Mouse (Mus musculus): Measurements from ENCODE around the gene Tbxa2r. TPM values are rescaled to one million over a fixed set of nuclear protein-coding genes. Genes with fewer than 3 reads are reported as not detected.

The Tbxa2r gene
- 10.9 and 12.5 TPM in 2 replicates for polyA plus RNA-seq (2012; rRNA removed; ENCODE audit: low replicate concordance)

DNA sequence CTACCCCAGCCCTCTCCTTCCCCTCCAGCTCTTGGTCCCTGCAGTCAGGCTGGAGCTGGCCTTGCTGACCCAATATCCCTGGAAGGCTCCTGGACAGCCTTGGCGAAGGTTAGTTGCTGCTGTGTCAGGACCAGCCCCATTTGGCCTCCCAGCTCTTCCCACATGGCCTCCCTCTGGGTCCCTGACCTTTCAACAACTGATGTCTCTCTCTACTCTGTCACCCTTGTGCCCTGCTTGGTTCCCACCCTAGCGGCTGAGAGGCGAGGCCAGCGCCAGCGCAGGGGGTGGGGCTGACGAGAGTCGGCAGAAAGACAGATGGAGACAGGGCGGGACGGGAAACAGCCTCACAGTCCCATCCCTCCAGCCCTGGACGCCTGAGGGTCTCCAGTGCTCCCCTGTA is at the start of gene Tbxa2r:
Gene Tbxa2r (plus strand): TSS at position 346 of the 400 bp plus-strand sequence.

DNA sequence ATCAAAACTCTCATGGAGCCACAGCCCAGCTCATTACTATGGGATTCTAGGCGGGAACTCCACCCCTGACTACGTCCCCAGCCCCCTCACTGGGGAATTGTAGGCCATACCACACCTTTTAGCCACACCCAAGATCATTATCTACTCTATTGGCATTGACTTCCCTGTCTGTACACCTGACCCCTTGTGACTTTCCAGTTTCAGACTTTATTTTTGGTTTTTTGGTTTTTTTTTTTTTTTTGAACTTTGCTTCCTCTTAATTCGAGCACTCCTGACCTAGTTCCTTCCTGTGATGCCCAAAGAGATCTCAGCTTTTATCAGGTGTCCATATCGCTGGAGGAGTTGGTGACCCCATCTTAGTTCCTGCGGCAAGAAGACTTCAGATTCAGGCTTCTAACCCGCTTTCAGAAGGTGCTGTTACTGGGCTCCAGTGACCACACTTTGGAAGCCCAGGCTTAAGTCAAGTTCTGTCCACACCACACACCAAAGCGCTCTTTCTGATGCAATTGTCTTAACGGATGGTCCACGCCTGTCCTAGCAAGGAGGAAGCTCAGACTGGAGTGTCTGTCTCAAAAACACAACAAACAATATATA is 36.9 kb upstream of the Tbxa2r start, which contains the start of gene Tjp3:
Gene Tjp3 (minus strand): TSS at position 71 of the 594 bp plus-strand sequence.

DNA sequence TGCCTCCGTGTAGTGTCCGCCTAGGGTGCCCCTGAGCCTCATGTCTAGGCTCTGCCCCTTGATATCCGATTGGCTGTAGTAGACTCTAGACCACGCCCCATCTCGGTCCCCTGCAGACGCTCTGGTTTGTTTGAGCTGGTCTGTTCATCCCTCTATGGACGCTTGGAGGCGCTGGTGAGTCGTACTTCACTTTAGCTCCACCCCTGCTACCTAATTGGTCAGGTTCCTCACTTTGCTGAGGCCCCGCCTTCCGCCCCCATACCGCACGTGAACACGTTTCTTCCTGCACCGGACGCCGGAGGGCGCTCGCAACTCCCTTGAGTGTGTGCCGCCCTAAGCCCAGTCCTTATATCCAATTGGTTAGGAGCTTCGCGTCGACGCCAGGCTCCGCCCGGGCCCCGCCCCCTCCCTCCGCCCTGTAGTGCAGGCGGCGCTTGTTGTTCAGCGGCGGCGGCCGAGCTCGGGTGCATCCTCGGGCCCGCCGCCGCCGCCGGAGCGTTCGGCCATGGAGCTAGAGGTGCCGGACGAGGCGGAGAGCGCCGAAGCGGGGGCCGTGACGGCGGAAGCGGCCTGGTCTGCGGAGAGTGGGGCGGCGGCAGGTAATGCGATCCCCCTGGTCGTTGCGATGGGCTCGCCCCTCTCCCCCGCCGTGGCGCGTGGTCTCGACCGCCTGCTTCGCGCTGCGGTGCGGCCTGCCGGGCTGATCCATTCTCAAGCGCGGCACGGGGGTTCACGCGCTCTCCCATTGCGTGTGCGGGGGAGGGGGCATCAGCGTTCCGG is 35.8 kb upstream of the Tbxa2r start, which contains the start of gene Pip5k1c:
Gene Pip5k1c (plus strand): TSS at position 410 of the 780 bp plus-strand sequence.

DNA sequence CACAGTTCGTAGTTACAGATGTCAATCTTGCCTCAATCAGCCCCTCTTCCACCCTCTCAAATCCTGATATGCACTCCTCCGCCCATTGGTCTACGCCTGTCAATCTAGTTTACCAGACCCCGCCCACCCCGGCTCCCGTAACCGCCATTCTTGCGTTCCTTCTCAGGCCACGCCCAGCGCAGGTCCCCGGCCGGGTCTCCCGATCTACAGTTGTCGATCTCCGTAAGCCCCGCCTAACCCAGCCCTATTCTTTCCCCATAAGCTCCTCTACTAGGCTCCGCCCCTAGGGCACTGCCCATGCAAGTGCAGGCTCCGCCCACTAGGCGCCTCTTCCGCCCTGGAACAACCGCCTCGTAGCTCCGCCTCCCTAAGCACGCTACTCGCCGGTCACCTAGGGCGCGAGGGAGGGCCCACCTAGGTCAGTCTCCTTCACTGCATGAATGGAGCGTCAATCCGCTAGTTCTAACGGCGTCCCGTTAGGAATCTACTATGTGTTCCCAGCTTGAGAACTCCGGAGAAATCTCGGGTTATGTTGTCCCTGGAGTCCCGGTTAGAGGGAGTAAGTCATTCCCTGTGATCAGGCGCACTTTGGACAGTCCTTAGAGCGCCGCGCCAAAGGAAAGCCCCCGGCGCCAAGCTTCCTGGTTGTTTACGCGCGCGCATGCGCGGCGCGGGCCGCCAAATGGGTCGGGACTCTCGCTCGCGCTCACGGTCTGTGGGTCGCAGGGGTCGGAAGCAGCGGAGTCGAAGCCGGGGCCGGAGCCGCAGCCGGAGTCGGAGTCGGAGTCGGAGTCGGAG is 7.8 kb upstream of the Tbxa2r start, which contains the start of gene Cactin:
Gene Cactin (plus strand): TSS at position 554 of the 798 bp plus-strand sequence.

DNA sequence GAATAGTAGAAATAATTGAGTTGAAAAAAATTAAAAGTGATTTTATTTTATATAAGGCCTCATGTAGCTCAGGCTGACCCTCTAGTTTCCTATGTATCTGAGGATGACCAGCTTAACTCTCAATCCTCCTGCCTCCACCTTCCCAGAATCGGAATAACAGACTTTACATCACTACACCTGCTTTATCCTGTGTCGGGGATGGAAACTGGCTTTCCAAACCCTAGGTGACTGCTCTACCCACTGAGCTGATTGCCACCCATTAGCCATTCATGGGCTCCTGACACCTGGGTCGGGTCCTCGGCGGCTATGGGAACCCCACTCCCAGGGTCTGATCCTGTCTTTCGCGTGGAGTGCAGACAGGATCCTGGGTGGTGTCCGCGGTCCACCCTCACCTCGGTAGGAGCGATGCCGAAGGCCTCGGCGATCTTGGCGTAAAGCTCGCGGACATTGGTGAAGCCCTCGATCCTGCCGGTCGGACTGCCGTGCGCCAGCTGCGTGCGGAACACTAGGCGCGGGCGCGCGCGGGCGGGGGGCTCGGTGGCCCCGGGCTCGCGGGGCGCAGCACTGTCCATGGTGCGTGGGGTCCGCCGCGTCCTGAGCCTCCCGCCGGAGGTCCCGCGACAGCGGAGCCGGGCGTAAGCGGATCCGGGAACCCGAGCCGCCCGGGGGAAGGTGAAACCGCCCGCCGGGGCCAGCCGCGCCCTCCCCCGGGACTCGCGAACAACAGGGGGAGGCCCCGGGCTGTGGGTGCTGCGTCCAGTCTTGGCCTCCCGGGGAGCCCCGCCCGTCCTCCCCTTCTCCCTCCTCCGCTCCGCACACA is 14.4 kb downstream of the Tbxa2r start, which contains the start of gene Gipc3:
Gene Gipc3 (minus strand): TSS at position 581 of the 820 bp plus-strand sequence.

DNA sequence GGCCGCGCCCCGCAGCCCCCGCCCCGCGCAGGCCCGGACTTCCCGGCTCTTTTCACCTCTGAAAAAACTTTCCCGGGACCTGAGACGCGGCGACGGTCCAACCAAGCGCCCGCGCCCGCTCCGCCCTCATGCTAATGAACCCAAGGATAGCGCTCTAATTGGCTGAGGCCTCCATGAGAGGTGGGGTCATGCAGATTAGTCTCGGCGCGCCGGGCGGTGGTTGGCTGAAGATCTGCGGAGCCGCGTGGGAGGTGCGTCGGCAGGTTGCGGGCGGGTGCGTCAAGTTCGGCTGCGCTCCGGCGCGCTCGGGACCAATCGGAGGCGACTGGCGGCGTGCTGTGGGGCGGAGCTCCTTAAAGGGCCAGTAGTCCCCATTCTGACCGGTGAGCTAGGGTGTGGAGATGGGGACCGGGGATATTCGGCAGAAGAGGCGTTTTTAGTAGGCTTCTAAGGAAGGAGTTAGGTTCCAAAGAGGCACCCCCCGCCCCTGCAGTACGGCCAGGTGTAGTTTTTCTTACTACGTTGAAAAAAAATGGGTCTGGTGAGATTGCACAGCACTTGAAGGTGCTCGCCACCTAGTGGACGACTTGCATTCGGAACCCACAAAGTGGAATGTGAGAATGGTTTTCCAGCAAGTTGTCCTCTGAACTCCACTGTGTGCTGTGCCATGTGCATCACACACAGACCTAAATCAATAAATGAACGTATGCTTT is 22.0 kb downstream of the Tbxa2r start, which contains the start of gene Hmg20b:
Gene Hmg20b (minus strand): TSS at position 130 of the 713 bp plus-strand sequence.

DNA sequence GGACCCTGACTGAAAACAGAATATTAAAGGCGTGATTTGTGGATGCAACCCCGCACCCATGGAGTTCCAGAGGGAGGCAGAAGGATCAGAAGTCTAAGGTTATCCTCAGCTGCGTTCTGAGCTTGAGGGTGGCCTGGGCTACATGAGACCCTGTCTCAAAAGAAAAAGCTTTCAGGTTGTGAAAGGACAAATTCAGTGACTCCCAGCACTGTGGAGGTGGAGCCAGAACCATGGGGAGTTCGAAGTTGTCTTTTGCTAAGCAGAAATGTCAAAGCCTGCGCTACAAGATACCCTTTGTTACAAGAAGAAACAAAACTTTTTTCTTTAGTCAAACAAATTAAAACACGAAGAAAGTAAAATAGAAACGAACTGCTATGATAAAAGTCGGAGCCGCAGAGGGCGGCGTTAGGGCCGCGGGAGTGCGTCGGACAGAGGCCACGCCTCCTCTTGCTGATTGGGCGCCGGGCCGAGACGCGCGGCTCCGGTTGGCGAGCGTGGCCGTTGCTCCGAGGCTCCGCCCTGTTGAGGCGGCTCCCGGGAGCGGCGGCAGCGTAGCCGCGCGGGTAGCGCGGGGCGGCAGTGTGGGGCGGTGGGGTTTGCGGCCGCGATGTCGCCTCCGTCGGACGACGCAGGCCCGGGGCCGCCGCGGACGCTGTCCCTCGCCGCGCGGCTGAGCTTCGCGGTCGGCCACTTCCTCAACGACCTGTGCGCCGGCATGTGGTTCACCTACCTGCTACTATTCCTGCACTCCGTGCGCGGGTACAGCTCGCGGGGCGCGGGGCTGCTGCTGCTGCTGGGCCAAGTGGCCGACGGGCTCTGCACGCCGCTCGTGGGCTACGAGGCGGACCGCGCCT is 28.7 kb downstream of the Tbxa2r start, which contains the start of gene Mfsd12:
Gene Mfsd12 (plus strand): TSS at position 501 of the 854 bp plus-strand sequence.

DNA sequence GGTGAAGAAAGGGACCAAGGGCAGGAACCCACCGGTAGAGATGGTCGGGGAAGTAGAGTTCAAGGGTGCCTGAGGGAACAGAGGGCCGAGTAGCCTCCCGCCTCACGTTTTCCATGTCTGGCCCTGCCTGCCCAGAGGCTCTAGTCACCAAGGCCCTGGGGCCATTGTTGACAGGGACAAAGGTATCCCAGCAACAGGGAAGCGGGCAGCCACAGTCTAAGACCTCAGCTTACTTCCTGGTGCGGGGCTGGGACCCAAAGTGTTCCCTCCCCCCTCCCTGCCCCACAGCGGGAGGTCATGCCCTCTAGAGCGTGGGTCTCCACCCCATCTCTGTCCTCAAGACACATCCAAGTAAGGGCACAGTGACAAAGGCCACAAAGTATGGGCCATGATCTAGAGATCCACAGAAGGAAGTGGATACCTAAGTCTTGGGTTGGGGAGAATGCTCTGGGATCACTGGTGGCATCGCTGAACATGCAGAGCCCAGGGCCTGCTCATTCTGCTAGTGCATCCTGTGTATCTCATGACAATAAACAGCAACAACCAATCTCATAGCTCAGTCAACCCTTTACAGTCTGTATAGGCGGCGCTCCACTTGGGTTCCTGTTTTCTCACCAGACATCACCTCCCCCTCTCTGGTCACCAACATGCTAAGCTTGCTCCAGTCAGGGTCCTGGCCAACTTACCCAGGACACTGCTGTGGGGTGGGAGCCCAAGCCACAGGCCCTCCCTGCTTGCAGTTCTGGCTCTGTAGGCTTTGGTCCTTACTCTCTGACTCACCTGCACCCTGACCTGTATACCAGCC is 37.3 kb downstream of the Tbxa2r start, which contains the start of gene 4930404N11Rik:
Gene 4930404N11Rik (minus strand): TSS at position 145 of the 805 bp plus-strand sequence.

DNA sequence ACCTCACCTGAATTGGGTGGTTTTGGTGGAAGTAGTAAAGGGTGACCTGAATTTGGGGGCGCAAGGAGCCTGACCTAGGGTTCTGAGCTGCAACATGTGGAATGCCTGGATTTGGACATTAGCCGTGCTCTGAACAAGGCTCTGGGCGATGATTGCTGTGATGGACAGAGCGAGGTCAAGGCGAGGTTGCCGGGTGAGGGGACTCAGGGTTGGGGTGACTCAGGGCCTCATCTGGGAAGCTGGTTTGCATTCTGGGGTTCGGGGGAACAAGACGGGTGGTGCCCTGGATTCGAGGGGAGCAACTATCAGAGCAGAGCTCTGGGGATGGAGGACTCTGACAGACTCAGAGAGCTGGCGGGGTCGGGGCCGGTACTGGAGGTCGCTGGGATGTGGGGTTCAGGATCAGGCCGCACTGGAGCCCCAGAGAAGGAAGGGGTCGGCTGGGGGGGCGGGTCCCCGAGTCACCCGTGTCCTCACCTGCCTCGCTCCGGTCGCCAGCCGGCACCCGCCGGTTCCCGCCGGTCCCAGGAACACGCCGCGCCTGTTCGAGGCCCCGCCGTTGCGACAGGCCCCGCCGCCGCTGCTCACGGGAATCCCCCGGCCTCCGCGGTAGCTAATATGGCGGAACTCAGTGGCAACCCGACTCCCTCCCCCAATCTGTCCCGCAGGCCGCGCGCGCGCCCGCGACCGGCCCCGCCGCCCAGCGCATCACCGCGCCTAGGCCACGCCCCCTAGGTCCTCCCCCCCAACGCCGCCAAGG is 49.4 kb downstream of the Tbxa2r start, which contains the start of gene Fzr1:
Gene Fzr1 (minus strand): TSS at position 724 of the 760 bp plus-strand sequence.

DNA sequence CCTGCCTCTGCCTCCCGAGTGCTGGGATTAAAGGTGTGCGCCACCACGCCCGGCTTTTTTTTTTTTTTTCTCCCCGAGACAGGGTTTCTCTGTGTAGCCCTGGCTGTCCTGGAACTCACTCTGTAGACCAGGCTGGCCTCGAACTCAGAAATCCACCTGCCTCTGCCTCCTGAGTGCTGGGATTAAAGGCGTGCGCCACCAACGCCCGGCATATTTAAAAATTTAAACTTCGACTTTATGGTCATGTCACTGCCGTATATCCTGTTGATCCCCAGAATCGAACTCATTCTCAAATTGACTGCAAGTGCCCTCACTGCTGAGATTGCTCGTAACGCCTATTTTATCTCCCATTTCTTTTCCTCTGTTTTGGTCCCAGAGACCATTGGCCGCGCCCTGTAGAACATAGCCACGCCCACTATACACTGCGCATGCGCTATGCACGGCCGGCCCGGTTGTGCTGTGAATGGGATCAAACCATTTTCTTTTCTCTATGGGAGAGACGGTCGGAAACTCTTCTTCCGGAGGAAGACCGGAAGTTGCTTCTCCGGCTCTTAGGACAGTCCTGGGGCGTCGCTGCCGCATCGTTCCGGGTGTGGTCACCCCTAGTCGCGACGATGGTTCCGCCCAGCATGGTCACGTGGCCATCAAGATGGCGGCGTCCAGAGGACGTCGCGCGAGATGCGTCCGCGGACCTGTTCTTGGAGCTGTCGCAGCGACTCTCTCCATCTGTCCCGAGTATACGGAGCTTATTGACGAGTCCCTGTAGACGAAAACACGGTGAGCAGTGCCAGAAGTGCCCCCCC is 55.5 kb downstream of the Tbxa2r start, which contains the start of the genes Dohh and Gm48551:
Gene Dohh (plus strand): TSS at position 627 of the 803 bp plus-strand sequence.
Gene Gm48551 (plus strand): TSS at position 665 of the 803 bp plus-strand sequence.

Other genes with a start within 250 kb of the Tbxa2r start
- gene Creb3l3, start 229.9 kb upstream of the Tbxa2r start, polyA plus RNA-seq (2012; rRNA removed; ENCODE audit: low replicate concordance), result 262 and 513 TPM in 2 replicates
- 600 and 1,069 TPM in 2 replicates for gene Map2k2, start 222.8 kb upstream of the Tbxa2r start, polyA plus RNA-seq (2012; rRNA removed; ENCODE audit: low replicate concordance)
- gene Zbtb7a, start 193.5 kb upstream of the Tbxa2r start, polyA plus RNA-seq (2012; rRNA removed; ENCODE audit: low replicate concordance), result 88.4 and 143 TPM in 2 replicates
- gene Pias4, start 160.8 kb upstream of the Tbxa2r start, polyA plus RNA-seq (2012; rRNA removed; ENCODE audit: low replicate concordance), result 37.3 and 44.2 TPM in 2 replicates
- 846 and 1,140 TPM in 2 replicates for gene Eef2, start 152.1 kb upstream of the Tbxa2r start, polyA plus RNA-seq (2012; rRNA removed; ENCODE audit: low replicate concordance)
- gene Dapk3, start 145.7 kb upstream of the Tbxa2r start, polyA plus RNA-seq (2012; rRNA removed; ENCODE audit: low replicate concordance), result 72.2 and 244 TPM in 2 replicates
- not detected in 2 replicates for gene 4930442H23Rik, start 144.9 kb upstream of the Tbxa2r start, polyA plus RNA-seq (2012; rRNA removed; ENCODE audit: low replicate concordance)
- not detected in 2 replicates for gene Nmrk2, start 126.7 kb upstream of the Tbxa2r start, polyA plus RNA-seq (2012; rRNA removed; ENCODE audit: low replicate concordance)
- 0.55 and 0.60 TPM in 2 replicates for gene Atcay, start 97.9 kb upstream of the Tbxa2r start, polyA plus RNA-seq (2012; rRNA removed; ENCODE audit: low replicate concordance)
- 9.4 and 11.0 TPM in 2 replicates for gene Zfr2, start 95.6 kb upstream of the Tbxa2r start, polyA plus RNA-seq (2012; rRNA removed; ENCODE audit: low replicate concordance)
- 6.3 and 7.7 TPM in 2 replicates for gene Matk, start 75.8 kb upstream of the Tbxa2r start, polyA plus RNA-seq (2012; rRNA removed; ENCODE audit: low replicate concordance)
- 168 and 195 TPM in 2 replicates for gene Mrpl54, start 61.8 kb upstream of the Tbxa2r start, polyA plus RNA-seq (2012; rRNA removed; ENCODE audit: low replicate concordance)
- 133 and 217 TPM in 2 replicates for gene Apba3, start 61.8 kb upstream of the Tbxa2r start, polyA plus RNA-seq (2012; rRNA removed; ENCODE audit: low replicate concordance)
- 181 and 192 TPM in 2 replicates for gene Tjp3, start 37.1 kb upstream of the Tbxa2r start, polyA plus RNA-seq (2012; rRNA removed; ENCODE audit: low replicate concordance)
- 40.1 and 52.6 TPM in 2 replicates for gene Pip5k1c, start 35.8 kb upstream of the Tbxa2r start, polyA plus RNA-seq (2012; rRNA removed; ENCODE audit: low replicate concordance)
- 18.0 and 21.0 TPM in 2 replicates for gene Cactin, start 7.6 kb upstream of the Tbxa2r start, polyA plus RNA-seq (2012; rRNA removed; ENCODE audit: low replicate concordance)
- gene Gipc3, start 14.5 kb downstream of the Tbxa2r start, polyA plus RNA-seq (2012; rRNA removed; ENCODE audit: low replicate concordance), result 1.3 and 1.4 TPM in 2 replicates
- gene Hmg20b, start 21.7 kb downstream of the Tbxa2r start, polyA plus RNA-seq (2012; rRNA removed; ENCODE audit: low replicate concordance), result 221 and 244 TPM in 2 replicates
- gene Mfsd12, start 28.8 kb downstream of the Tbxa2r start, polyA plus RNA-seq (2012; rRNA removed; ENCODE audit: low replicate concordance), result 14.7 and 31.5 TPM in 2 replicates
- 9.2 and 36.1 TPM in 2 replicates for gene 4930404N11Rik, start 37.1 kb downstream of the Tbxa2r start, polyA plus RNA-seq (2012; rRNA removed; ENCODE audit: low replicate concordance)
- 85.3 and 131 TPM in 2 replicates for gene Fzr1, start 49.8 kb downstream of the Tbxa2r start, polyA plus RNA-seq (2012; rRNA removed; ENCODE audit: low replicate concordance)
- gene Dohh, start 55.7 kb downstream of the Tbxa2r start, polyA plus RNA-seq (2012; rRNA removed; ENCODE audit: low replicate concordance), result 83.2 and 110 TPM in 2 replicates
- 1.3 and 3.5 TPM in 2 replicates for gene Gm48551, start 55.7 kb downstream of the Tbxa2r start, polyA plus RNA-seq (2012; rRNA removed; ENCODE audit: low replicate concordance)
- gene Gm48552, start 60.3 kb downstream of the Tbxa2r start, polyA plus RNA-seq (2012; rRNA removed; ENCODE audit: low replicate concordance), result 4.4 and 4.7 TPM in 2 replicates
- gene Smim24, start 64.3 kb downstream of the Tbxa2r start, polyA plus RNA-seq (2012; rRNA removed; ENCODE audit: low replicate concordance), result 6,225 and 12,735 TPM in 2 replicates
- gene Nfic, start 126.9 kb downstream of the Tbxa2r start, polyA plus RNA-seq (2012; rRNA removed; ENCODE audit: low replicate concordance), result 14.0 and 23.5 TPM in 2 replicates
- 3.8 and 8.4 TPM in 2 replicates for gene Celf5, start 154.0 kb downstream of the Tbxa2r start, polyA plus RNA-seq (2012; rRNA removed; ENCODE audit: low replicate concordance)
- 449 and 530 TPM in 2 replicates for gene Ncln, start 167.7 kb downstream of the Tbxa2r start, polyA plus RNA-seq (2012; rRNA removed; ENCODE audit: low replicate concordance)
- 1.6 and 4.8 TPM in 2 replicates for gene S1pr4, start 171.4 kb downstream of the Tbxa2r start, polyA plus RNA-seq (2012; rRNA removed; ENCODE audit: low replicate concordance)
- 1.3 and 1.6 TPM in 2 replicates for gene Gna15, start 195.5 kb downstream of the Tbxa2r start, polyA plus RNA-seq (2012; rRNA removed; ENCODE audit: low replicate concordance)
- gene Gna11, start 216.5 kb downstream of the Tbxa2r start, polyA plus RNA-seq (2012; rRNA removed; ENCODE audit: low replicate concordance), result 397 and 652 TPM in 2 replicates
- 1,935 and 3,654 TPM in 2 replicates for gene Aes, start 230.8 kb downstream of the Tbxa2r start, polyA plus RNA-seq (2012; rRNA removed; ENCODE audit: low replicate concordance)
- 18.3 and 66.9 TPM in 2 replicates for gene Tle2, start 245.8 kb downstream of the Tbxa2r start, polyA plus RNA-seq (2012; rRNA removed; ENCODE audit: low replicate concordance)

Measured in duodenum, adult 2 months (tissue).